Mouse (Mus musculus) liver, postnatal 0 days (tissue): ENCODE results near the gene Aatk. TPM values are rescaled to one million over a fixed set of nuclear protein-coding genes. Genes with fewer than 3 reads are reported as not detected.
A peak's percentile ranks its signal among the peaks of the same experiment; 100 is the strongest.

Experiments used
- ATAC-seq: fragments of 200-750 bp; cut with Nextera tagmentation; 2 replicates; pipeline ENCODE4 v1.8.0; 2017; ENCODE audit warnings: mild to moderate bottlenecking, moderate library complexity
- DNase-seq: peaks from one replicate; pipeline ENCODE4 v3.0.0-alpha.2; 2016
- H3K27ac ChIP-seq: fragments of 300-500 bp; sonication (generic); 2 replicates; pipeline ENCODE4 v1.5.1; 2014; ENCODE audit warnings: antibody characterized with exemption, moderate library complexity, mild to moderate bottlenecking, low read depth
- H3K27me3 ChIP-seq: fragments of 300-500 bp; sonication (generic); 2 replicates; pipeline ENCODE4 v1.6.1; 2014; ENCODE audit warnings: low read length, control low read depth, mixed read lengths; ENCODE audit not compliant: insufficient read depth
- H3K36me3 ChIP-seq: fragments of 300-500 bp; sonication (generic); replicated peaks from 2 replicates; pipeline ENCODE4 v1.6.1; 2014; ENCODE audit warnings: mild to moderate bottlenecking, control low read depth, low read length, moderate library complexity, mixed read lengths; ENCODE audit not compliant: insufficient read depth
- H3K4me1 ChIP-seq: fragments of 300-500 bp; sonication (generic); 2 replicates; pipeline ENCODE4 v1.6.1; 2014; ENCODE audit warnings: antibody characterized with exemption, mild to moderate bottlenecking, control low read depth; ENCODE audit not compliant: insufficient read depth
- H3K4me2 ChIP-seq: fragments of 300-500 bp; sonication (generic); 2 replicates; pipeline ENCODE4 v1.6.1; 2014; ENCODE audit warnings: low read depth, mild to moderate bottlenecking, low read length, moderate library complexity, mixed read lengths
- H3K4me3 ChIP-seq: fragments of 300-500 bp; sonication (generic); 2 replicates; pipeline ENCODE4 v1.5.1; 2014; ENCODE audit warnings: low read depth, low read length
- H3K9ac ChIP-seq: fragments of 300-500 bp; sonication (generic); replicated peaks from 2 replicates; pipeline ENCODE4 v1.6.1; 2014; ENCODE audit warnings: mild to moderate bottlenecking, moderate library complexity
- H3K9me3 ChIP-seq: fragments of 300-500 bp; sonication (generic); 2 replicates; pipeline ENCODE4 v1.6.1; 2016; ENCODE audit warnings: mild to moderate bottlenecking, control low read depth, low read length, mixed read lengths
- CTCF ChIP-seq: sonication (generic); IDR thresholded peaks from 2 replicates; pipeline ENCODE4 v1.5.1; 2016; ENCODE audit warnings: antibody characterized with exemption, low read depth
- EP300 ChIP-seq: IDR thresholded peaks from 2 replicates; pipeline ENCODE4 v1.6.1; 2016; ENCODE audit warnings: antibody characterized with exemption, low read depth, mild to moderate bottlenecking
- WGBS: fragments of 180-500 bp; shearing (Covaris S2); extraction: QIAGEN DNeasy Blood & Tissue Kit; methylation state at CpG from one replicate; pipeline ENCODE4 v1.1.7; 2014; ENCODE audit not compliant: insufficient replicate concordance; 5-methylcytosine and 5-hydroxymethylcytosine counted together
- polyA plus RNA-seq: library from polyadenylated mRNA; unstranded; fragments of >200 nt; fragmentation: Nextera tagmentation; extraction: Ambion mirVana; gene quantifications from 2 replicates; pipeline ENCODE4 v1.2.1, GENCODE M21; 2015

Gene Aatk
- polyA plus RNA-seq, 1 experiment from 2014 or later: 0.89 TPM

DNA sequence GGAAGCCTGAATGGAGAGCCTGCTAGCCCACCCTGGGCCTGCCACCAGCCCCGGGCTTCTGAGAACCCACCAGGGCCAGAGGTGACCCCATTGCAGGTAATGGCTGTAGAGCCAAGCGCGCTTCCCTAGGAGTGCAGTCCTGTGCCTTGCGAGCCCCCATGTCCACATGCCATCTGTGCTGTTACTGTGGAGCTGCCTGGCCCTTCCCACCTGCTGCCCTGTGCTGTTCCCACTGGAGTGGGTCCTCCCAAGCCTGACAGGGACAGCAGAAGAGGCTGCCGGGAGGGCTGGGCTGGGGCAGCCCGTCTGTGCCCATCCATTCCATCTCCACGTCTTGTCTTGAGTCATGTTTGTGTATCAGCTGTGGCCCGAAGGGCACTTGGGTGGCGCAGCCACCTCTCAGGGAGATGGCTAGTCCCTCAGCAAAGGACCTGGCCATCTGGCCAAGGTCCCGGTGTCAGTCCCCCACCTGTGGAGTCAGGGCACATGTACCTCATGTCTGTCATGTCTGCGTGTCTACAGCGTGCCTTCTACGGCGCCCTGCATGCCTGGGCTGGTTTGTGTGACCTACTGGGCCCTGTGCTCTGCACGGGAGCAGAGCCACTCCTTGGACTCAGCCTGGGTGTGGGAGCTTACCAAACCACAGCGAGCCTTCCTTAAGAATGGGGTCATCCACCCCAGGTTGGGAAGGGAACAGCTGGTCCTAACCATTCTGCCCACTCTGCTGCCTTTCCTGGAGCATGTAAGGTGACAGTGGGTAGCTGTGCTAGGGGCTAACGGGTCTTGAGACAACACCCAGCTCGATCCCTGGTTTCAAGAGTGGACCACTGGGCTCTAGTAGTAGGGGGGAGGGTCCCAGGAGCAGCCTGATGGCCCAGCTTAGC is 41.3 kb downstream of the Aatk start:
- peaks cover 4% of the 10 kb centered on the region; the same call in 1 of the 2 replicates for H3K4me1 ChIP-seq
- H3K27ac ChIP-seq: no peak overlapping the region
- no peak overlapping the region for H3K4me2 ChIP-seq
- no peak for TF ChIP-seq CTCF
- no peak for TF ChIP-seq EP300
- H3K9me3 ChIP-seq: no peaks in the 10 kb centered on the region
- DNase-seq (no peak), ATAC-seq (no peak)
- no peak overlapping the region for H3K4me3 ChIP-seq
- 74% methylated on average over 18 of the region's 18 CpGs for WGBS
- H3K9ac ChIP-seq: no peak overlapping the region
- no peaks in the 10 kb centered on the region for H3K27me3 ChIP-seq
- H3K36me3 ChIP-seq: peaks cover 16% of the 10 kb centered on the region

DNA sequence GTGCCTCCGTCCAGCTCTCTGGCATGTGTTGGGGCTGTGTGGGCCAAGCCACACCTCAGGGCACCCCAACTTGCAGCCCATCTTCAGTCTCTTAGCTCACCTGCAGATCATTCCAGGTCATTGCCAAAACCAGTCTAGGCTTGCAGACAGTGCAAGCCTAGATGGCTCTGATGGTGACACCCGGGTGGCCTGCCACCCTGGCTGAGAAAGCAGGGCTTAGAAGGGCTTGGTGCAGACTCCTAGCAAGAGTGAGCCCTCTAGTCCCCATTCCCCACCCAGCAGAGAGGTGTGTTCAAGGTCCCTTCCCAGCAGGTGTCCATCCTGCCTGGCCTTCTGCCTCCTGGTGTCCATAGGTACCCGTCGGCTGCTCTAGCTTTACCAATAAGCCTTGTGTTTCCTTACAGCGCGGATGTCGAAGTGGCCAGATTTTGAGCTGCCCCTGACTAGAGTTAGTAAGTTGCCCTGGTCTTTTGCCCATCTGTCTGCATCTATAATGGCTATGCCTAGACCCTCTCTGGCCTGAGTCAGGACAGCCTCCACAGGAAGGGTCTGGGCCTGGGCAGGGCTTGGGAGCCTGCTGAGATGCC is 44.2 kb downstream of the Aatk start:
- no peak overlapping the region for H3K27ac ChIP-seq
- no peak overlapping the region for H3K9ac ChIP-seq
- H3K36me3 ChIP-seq: peaks cover 31% of the 10 kb centered on the region
- H3K27me3 ChIP-seq: no peaks in the 10 kb centered on the region
- TF ChIP-seq CTCF: no peak
- TF ChIP-seq EP300: no peak
- no peaks in the 10 kb centered on the region for H3K9me3 ChIP-seq
- 84% methylated on average over 7 of the region's 7 CpGs for WGBS
- ATAC-seq (no peak), DNase-seq (no peak)
- H3K4me2 ChIP-seq: no peak overlapping the region
- H3K4me3 ChIP-seq: no peak overlapping the region
- peaks cover 3% of the 10 kb centered on the region; the same call in 1 of the 2 replicates for H3K4me1 ChIP-seq

DNA sequence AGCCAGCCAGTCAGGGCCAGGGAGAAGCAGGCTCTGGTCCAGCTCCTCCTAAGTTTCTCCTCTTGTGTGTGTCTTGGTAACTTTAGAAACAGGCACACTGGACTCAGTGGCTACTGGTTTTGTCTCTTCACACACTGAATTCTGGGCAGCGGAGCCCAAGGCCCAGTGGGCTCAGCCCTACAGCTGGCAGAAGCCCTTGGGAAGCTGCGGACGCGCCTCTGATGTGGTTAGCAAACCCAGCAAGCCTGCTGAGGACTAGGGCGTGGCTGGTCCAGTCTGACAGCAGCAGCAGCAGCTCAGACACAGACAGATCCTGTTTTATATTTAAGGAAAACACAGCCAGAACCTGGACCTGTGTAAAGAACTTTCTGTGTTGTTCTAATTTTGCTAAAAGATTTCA is 44.9 kb downstream of the Aatk start:
- no peak overlapping the region for H3K27ac ChIP-seq
- peaks cover 34% of the 10 kb centered on the region for H3K36me3 ChIP-seq
- ATAC-seq (no peak), DNase-seq (no peak)
- H3K4me2 ChIP-seq: no peak overlapping the region
- no peaks in the 10 kb centered on the region for H3K27me3 ChIP-seq
- 70% methylated on average over 5 of the region's 5 CpGs for WGBS
- H3K4me1 ChIP-seq: no peaks in the 10 kb centered on the region
- no peak overlapping the region for H3K9ac ChIP-seq
- H3K9me3 ChIP-seq: no peaks in the 10 kb centered on the region
- no peak for TF ChIP-seq EP300
- no peak for TF ChIP-seq CTCF
- H3K4me3 ChIP-seq: no peak overlapping the region

DNA sequence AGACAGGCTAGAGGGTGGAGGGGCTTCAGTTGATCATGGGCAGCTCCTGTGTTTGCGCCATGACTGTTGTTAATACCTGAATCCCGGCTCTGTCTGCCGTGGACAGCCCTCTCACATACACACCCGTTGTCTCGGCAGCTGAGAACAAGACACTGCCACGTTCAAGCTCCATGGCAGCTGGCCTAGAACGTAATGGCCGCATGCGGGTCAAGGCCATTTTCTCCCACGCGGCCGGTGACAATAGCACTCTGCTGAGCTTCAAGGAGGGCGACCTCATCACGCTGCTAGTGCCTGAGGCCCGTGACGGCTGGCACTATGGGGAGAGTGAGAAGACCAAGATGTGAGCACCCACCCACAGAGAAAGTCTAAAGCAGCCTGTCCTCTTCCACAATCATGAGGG is 49.6 kb downstream of the Aatk start:
- no peak overlapping the region for H3K9ac ChIP-seq
- H3K36me3 ChIP-seq: peaks cover 54% of the 10 kb centered on the region
- no peak overlapping the region for H3K4me3 ChIP-seq
- 86% methylated on average over 16 of the region's 16 CpGs for WGBS
- H3K27me3 ChIP-seq: no peaks in the 10 kb centered on the region
- ATAC-seq (no peak), DNase-seq (no peak)
- no peak for TF ChIP-seq EP300
- TF ChIP-seq CTCF: no peak
- H3K9me3 ChIP-seq: no peaks in the 10 kb centered on the region
- H3K4me1 ChIP-seq: no peaks in the 10 kb centered on the region
- no peak overlapping the region for H3K4me2 ChIP-seq
- H3K27ac ChIP-seq: no peak overlapping the region

DNA sequence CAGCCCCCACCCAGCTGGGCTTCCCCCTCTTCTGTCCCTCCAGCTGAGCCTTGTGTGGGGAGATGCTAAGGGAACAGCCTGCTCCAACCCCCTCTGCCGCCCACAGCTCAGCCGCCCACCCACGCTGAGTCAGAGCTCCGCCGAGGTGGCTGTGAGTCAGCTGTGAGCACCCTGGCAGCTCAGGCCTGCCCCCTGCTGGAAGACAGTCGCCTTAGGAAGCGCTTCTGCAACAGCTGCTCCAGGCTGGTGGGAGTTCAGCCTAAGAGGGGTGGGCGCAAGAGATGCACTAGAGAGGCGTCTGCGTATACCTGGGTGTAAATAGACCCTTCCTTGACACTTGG is 55.7 kb downstream of the Aatk start:
- H3K27ac ChIP-seq: no peak overlapping the region
- H3K27me3 ChIP-seq: no peaks in the 10 kb centered on the region
- no peak overlapping the region for H3K9ac ChIP-seq
- H3K4me2 ChIP-seq: peak overlapping the region; percentile 9; the same call in 1 of the 2 replicates
- H3K36me3 ChIP-seq: peaks cover 24% of the 10 kb centered on the region
- no peak for TF ChIP-seq EP300
- peak; percentile 97 for TF ChIP-seq CTCF
- 13% methylated on average over 10 of the region's 10 CpGs for WGBS
- ATAC-seq (peak; percentile 59), DNase-seq (peak; percentile 89)
- no peak overlapping the region for H3K4me3 ChIP-seq
- peaks cover 12% of the 10 kb centered on the region for H3K4me1 ChIP-seq
- H3K9me3 ChIP-seq: no peaks in the 10 kb centered on the region

DNA sequence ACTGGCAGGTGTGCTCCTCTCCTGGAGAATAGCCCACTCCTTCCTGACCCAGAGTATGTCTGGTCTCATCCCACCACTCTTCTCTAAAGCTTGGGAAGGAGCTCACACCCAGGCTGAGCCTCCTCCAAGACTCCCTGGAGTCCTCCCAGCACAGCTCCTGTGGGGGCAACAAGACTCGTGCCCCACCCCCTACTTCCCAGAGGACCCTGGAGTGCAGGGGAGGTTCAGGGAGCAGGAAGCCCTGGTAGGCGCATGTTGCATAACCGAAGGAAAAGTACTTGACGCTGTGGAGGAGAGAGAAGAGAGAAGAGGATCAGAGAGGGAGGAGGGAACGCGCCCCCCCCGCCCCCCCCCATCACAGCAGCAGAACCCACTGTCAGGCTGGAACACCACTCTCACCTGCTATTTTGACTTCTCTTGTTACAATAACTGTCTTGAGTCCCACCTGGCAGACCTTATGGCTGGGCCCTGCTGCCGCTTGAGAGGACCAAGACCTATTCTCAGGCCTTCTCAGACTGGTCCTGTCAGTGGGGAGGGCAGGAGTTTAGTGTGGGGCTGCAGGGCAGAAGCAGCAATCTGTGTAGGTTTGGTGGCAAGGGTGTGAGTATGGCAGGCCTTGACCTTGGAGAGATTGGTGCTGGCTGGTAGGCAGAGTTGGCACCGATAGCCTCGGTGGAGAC is 56.2 kb downstream of the Aatk start:
- H3K27ac ChIP-seq: no peak overlapping the region

More for the DNA sequence above, 56.2 kb downstream of the Aatk start:
- peaks cover 17% of the 10 kb centered on the region for H3K4me1 ChIP-seq
- H3K9ac ChIP-seq: no peak overlapping the region
- H3K9me3 ChIP-seq: no peaks in the 10 kb centered on the region
- H3K27me3 ChIP-seq: no peaks in the 10 kb centered on the region
- WGBS: 54% methylated on average over 10 of the region's 10 CpGs
- H3K36me3 ChIP-seq: peaks cover 20% of the 10 kb centered on the region
- peak overlapping the region; percentile 9; the same call in 1 of the 2 replicates for H3K4me2 ChIP-seq
- ATAC-seq (no peak; the same call in none of the 2 replicates), DNase-seq (no peak)
- H3K4me3 ChIP-seq: no peak overlapping the region
- TF ChIP-seq EP300 (no peak), CTCF (no peak)
